Mouse (Mus musculus) heart, embryonic 14.5 days (tissue): ENCODE measurements at regions not wholly inside any gene's neighbourhood (a gene's known extent, or its start where the extent isn't known, plus 50 kb on each side); places are given as distances from the start of the nearest gene placed in this dataset.

Experiments
- ATAC-seq: fragments of 200-750 bp; cut with Nextera tagmentation; 2 replicates; pipeline ENCODE4 v1.8.0; 2017; ENCODE audit warnings: low read depth, moderate TSS enrichment; ENCODE audit not compliant: insufficient number of reproducible peaks, insufficient read depth, low FRiP score
- H3K27ac ChIP-seq, 2 experiments: fragments of 200-500 bp in 1 of 2; fragments of 300-500 bp in 1 of 2; sonication (generic) in 1 of 2; replicated peaks in 1 of 2; 2 replicates each; pipeline ENCODE4 v1.5.1; 2012 to 2014; ENCODE audit warnings: low read depth in 2 of 2, low read length in 2 of 2, control low read depth in 1 of 2, mild to moderate bottlenecking in 1 of 2, mixed read lengths in 1 of 2; ENCODE audit not compliant: control insufficient read depth in 1 of 2, insufficient read depth in 1 of 2
- H3K27me3 ChIP-seq: fragments of 300-500 bp; sonication (generic); 2 replicates; pipeline ENCODE4 v1.6.1; 2014; ENCODE audit warnings: mild to moderate bottlenecking, low read length, control low read depth; ENCODE audit not compliant: control insufficient read depth, insufficient read depth
- H3K36me3 ChIP-seq: fragments of 300-500 bp; sonication (generic); 2 replicates; pipeline ENCODE4 v1.6.1; 2014; ENCODE audit warnings: mild to moderate bottlenecking, control low read depth, low read length, mixed read lengths; ENCODE audit not compliant: control insufficient read depth, insufficient read depth
- H3K4me1 ChIP-seq, 2 experiments: fragments of 200-500 bp in 1 of 2; fragments of 300-500 bp in 1 of 2; sonication (generic) in 1 of 2; 2 replicates each; pipeline ENCODE4 v1.6.1; 2012 to 2014; ENCODE audit warnings: low read length in 2 of 2, control low read depth in 1 of 2, mixed read lengths in 1 of 2; ENCODE audit not compliant: control insufficient read depth in 2 of 2, insufficient read depth in 2 of 2
- H3K4me2 ChIP-seq: fragments of 300-500 bp; sonication (generic); 2 replicates; pipeline ENCODE4 v1.6.1; 2014; ENCODE audit warnings: mild to moderate bottlenecking, low read length
- H3K4me3 ChIP-seq, 2 experiments: fragments of 200-500 bp in 1 of 2; fragments of 300-500 bp in 1 of 2; sonication (generic) in 1 of 2; 2 replicates each; pipeline ENCODE4 v1.5.1; 2012 to 2014; ENCODE audit warnings: low read length in 2 of 2, mild to moderate bottlenecking in 2 of 2, control low read depth in 1 of 2, low read depth in 1 of 2, moderate library complexity in 1 of 2; ENCODE audit not compliant: control insufficient read depth in 1 of 2, insufficient read depth in 1 of 2
- H3K9ac ChIP-seq: fragments of 300-500 bp; sonication (generic); 2 replicates; pipeline ENCODE4 v1.6.1; 2014; ENCODE audit warnings: mild to moderate bottlenecking, low read length
- H3K9me3 ChIP-seq: fragments of 300-500 bp; sonication (generic); 2 replicates; pipeline ENCODE4 v1.6.1; 2016; ENCODE audit warnings: low read length, control low read depth; ENCODE audit not compliant: control insufficient read depth
- WGBS: fragments of 180-500 bp; shearing (Covaris S2); extraction: QIAGEN DNeasy Blood & Tissue Kit; methylation state at CpG from one replicate; pipeline ENCODE4 v1.1.7; 2014; 5-methylcytosine and 5-hydroxymethylcytosine counted together

DNA sequence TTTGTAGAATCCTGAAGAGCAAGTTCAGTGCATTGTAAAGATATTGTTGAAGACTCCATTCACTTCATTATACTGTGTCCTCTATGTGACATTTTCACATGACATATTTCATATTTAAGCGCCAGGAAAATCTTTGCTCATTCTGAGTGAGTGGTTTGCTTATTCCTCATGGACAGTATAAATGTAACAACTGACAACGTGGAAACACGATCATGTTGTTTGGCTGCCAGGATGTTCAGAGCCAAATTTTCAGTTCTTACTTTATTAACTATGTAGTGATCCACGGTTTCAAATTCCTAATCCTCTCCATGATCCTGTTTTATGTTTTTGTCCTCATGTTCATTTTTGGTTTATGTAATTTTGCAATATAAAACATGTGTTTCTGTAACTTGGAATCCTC is 93.0 kb upstream of the Tex13c2 start:
- WGBS, result 70% methylated on average over 4 of the region's 4 CpGs
- H3K27me3 ChIP-seq, result no peaks in the 10 kb centered on the region
- H3K4me1 ChIP-seq, result no peaks in the 10 kb centered on the region
- no peaks in the 10 kb centered on the region for H3K36me3 ChIP-seq
- ATAC-seq, result no peak
- H3K27ac ChIP-seq, result no peak overlapping the region
- no peaks in the 10 kb centered on the region for H3K9me3 ChIP-seq
- H3K9ac ChIP-seq, result no peak overlapping the region
- no peak overlapping the region for H3K4me3 ChIP-seq
- H3K4me2 ChIP-seq, result no peak overlapping the region

GRCm38 (mm10) chrX:42398836-42399235 is 90.7 kb upstream of the Tex13c2 start:
- no peak overlapping the region for H3K27ac ChIP-seq
- no peak for ATAC-seq
- H3K9ac ChIP-seq, result no peak overlapping the region
- no peaks in the 10 kb centered on the region for H3K4me1 ChIP-seq
- WGBS, result 73% methylated on average over 1 of the region's 1 CpGs
- no peak overlapping the region for H3K4me3 ChIP-seq
- no peaks in the 10 kb centered on the region for H3K27me3 ChIP-seq
- no peak overlapping the region for H3K4me2 ChIP-seq
- H3K9me3 ChIP-seq, result no peaks in the 10 kb centered on the region
- H3K36me3 ChIP-seq, result no peaks in the 10 kb centered on the region

DNA sequence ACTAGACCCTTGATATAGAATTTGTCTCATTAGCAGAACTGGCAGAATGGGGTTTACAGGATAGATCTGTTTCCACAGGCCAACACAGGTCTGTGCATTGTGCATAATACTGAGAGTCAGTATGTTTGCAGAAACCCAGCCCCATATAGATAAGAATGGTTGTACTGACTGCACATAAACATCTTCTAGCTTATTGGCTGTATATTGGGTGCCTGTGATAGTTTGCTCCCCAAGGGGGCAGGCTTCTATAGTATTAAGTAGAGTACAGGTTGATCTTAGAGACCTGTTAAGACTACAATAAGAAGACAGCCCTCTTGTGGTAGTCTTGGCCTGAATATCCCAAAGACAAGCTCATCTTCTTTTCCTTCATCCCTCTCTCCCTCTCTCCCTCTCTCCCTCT is 90.1 kb upstream of the Tex13c2 start:
- Histone ChIP-seq H3K4me3 (no peak overlapping the region), H3K27me3 (no peaks in the 10 kb centered on the region), H3K4me2 (no peak overlapping the region), H3K36me3 (no peaks in the 10 kb centered on the region), H3K4me1 (no peaks in the 10 kb centered on the region), H3K9ac (no peak overlapping the region), H3K9me3 (no peaks in the 10 kb centered on the region), H3K27ac (no peak overlapping the region)
- ATAC-seq, result no peak

DNA sequence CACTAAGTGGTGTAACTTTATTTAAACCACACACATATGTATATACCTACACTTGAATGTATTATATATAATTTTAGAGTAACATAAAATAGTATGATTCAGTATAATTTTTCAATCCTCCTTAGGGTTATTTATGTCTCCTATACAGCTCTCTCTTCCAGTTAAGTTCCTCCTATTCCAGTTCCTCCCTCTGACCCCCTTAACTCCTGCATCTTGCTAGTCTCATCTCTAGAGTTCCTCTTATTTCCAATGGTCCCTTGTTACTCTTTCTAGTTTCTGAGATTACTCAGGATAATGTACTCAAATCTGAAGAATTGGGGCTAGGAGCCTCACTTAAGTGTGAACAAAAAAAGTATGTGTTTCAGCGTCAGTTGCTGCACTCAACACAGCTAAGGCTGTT is 88.4 kb upstream of the Tex13c2 start:
- ATAC-seq, result no peak
- H3K27me3 ChIP-seq, result no peaks in the 10 kb centered on the region
- H3K9me3 ChIP-seq, result no peaks in the 10 kb centered on the region
- H3K4me2 ChIP-seq, result no peak overlapping the region
- H3K4me1 ChIP-seq, result no peaks in the 10 kb centered on the region
- no peak overlapping the region for H3K27ac ChIP-seq
- no peak overlapping the region for H3K9ac ChIP-seq
- no peaks in the 10 kb centered on the region for H3K36me3 ChIP-seq
- H3K4me3 ChIP-seq, result no peak overlapping the region
- 93% methylated on average over 1 of the region's 1 CpGs for WGBS

DNA sequence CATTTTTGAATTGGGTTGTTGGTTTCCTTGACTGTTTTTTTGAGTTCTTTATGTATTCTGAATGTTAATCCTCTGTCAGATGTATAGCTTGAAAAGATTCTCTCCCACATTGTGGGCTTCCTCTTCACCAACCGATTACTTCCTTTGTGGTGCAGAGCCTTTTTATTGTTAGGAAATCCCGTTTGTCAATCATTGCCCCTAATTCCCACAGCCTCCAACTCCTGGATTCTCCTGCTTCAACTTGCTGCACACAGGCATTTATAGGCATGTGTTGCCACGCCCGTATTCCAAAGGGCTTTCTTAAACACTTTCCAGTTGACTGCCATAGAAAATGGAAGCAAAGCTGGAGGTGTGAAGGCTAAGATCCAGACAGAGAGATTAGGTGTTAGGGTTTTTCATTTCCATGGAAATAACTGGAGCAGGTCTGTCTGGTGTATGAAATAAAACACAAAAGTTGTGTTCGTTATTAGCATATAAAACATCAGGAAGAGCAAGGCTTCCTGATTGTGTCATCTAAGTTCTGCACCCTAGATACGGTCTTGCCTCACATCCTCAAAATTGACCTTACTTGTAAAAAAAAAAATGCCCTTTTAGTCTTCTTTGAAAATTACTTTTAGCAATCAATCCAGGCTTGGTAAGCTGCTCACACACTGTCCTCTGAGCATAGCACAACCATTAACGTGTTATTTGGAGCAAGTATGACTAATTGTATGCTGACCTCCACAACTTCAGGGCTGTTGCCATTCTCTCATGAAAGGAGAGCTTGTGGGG is 87.7 kb upstream of the Tex13c2 start:
- Histone ChIP-seq H3K4me1 (no peaks in the 10 kb centered on the region), H3K27me3 (no peaks in the 10 kb centered on the region), H3K27ac (no peak overlapping the region), H3K9me3 (no peaks in the 10 kb centered on the region), H3K36me3 (no peaks in the 10 kb centered on the region), H3K4me2 (no peak overlapping the region), H3K9ac (no peak overlapping the region), H3K4me3 (no peak overlapping the region)
- ATAC-seq, result no peak
- WGBS, result 68% methylated on average over 7 of the region's 7 CpGs

- H3K4me3 ChIP-seq, result no peak overlapping the region
- 51% methylated on average over 4 of the region's 4 CpGs for WGBS
- H3K27me3 ChIP-seq, result no peaks in the 10 kb centered on the region
- no peak overlapping the region for H3K27ac ChIP-seq
- H3K36me3 ChIP-seq, result no peaks in the 10 kb centered on the region
- no peak overlapping the region for H3K4me2 ChIP-seq
- no peaks in the 10 kb centered on the region for H3K4me1 ChIP-seq
- no peak for ATAC-seq
- H3K9me3 ChIP-seq, result no peaks in the 10 kb centered on the region
- H3K9ac ChIP-seq, result no peak overlapping the region
Observed at GRCm38 (mm10) chrX:42402335-42402605, 87.2 kb upstream of the Tex13c2 start.

DNA sequence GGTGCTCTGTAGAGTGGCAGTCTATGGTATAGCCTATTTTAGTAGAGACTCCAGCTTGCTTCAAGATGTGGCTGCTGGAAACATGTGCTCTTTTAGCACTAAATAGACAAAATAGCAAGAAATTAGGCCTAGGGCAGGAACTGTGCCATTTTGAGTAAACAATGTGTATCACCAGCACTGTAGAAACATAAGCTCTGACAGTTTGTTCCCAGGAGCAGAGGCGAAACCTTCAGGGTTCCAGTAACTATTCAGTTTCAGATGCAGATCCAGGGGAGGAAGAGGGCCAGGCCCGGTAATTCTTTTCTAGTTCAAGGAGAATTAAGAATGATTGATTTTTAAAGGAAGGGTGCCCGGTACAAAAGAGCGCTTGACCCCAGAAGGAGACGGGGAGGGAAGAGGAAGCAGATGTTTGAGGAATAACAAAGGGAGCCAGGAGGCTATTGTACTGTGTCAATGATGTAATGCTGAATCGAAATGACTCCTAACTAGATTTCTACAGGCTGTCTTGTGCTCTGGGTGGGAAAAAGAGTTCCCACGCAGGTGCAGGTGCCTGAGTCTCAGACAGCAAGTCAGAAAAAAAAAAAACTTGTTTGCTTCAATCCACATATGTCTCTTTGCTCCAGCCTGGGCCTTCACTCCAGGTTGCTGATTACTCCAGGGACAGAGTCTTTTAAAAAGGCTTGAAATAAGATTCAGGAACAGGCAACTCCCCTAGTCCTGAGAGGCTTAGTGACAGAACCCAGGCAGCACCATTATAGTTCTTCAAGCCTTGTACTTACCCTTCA is 57.4 kb upstream of the Tex13c2 start:
- Histone ChIP-seq H3K9me3 (no peaks in the 10 kb centered on the region), H3K27ac (no peak overlapping the region), H3K9ac (no peak overlapping the region), H3K4me2 (no peak overlapping the region), H3K36me3 (no peaks in the 10 kb centered on the region), H3K4me1 (no peaks in the 10 kb centered on the region), H3K4me3 (no peak overlapping the region), H3K27me3 (no peaks in the 10 kb centered on the region)
- WGBS, result 44% methylated on average over 7 of the region's 7 CpGs
- ATAC-seq, result no peak
